Mouse (Mus musculus): ENCODE measurements around the gene Etfrf1.

Etfrf1 gene

GRCm38 (mm10) chr6:145210816-145211338 is at the start of gene Etfrf1, which contains the start of gene Casc1:
TSS of gene Etfrf1 (plus strand) at chr6:145211134.
TSS of gene Casc1 (minus strand) at chr6:145211005.
- in situ Hi-C loops (cut with MboI) = loop anchor here (10.0 kb wide), 1 partner anchor 134 kb away; no protein-coding TSS in a partner anchor

- in situ Hi-C loops (cut with MboI) = no loop called here
Measured at GRCm38 (mm10) chr6:145171892-145172606, 38.9 kb upstream of the Etfrf1 start.

DNA sequence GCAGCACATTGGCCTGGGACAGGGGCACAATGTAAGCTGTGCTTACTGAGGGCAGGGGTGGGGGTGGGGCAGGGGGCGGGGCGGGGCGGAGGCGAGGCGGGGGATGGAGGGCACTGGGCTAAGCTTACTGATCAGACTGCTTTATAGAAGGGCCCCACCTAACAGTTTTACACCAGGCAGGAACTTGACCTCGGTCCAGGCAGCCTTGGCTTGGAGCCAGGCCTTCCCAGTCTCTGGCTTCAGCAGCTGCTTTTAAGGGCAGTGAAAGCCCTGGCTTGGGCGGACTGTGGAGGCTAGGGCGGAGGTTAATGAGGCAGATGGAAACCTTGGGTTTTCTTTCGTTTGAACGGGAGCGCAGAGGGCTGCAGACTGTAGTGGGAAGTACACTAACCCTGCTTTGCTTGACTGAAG is 37.1 kb upstream of the Etfrf1 start:
- in situ Hi-C loops (cut with MboI) = no loop called here

DNA sequence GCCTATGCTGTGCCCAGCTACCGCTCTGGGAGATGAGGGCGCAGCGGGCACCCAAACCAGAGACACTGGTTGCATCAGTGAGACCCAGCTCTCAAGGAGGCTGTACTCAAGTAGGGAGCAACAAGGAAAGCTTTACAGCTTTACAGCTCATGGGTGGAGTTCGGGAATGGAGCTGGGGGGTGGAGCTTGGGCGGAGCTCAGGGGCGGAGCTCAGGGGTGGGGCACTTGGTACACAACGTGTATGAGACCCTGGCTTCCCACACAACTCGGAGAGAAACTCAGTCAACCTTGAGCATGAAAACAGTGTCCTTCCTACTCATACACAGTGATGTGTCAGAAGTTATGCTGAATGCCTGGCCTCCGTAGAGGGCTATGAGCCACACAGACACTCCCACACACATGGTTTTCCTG is 35.4 kb upstream of the Etfrf1 start:
- in situ Hi-C loops (cut with MboI) = no loop called here

DNA sequence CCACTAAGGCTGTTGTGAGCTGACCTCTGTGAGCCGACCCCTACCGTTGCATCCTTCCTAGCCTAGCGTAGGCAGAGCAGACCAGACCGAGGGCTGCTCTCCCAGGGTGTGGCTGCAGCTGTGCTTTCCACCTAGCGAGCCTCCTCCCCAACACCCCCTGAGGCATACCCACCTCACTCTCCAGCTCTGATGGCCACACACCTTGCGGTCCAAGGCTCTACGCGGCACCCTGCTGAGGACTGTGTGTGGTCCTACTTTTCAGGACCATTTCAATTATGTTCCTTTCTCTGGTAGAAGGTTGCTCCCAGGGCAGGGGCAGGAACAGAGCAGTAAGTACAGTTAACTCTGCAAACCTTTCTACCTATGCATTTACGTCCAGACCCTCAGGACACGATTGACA is 34.5 kb upstream of the Etfrf1 start:
- in situ Hi-C loops (cut with MboI) = no loop called here

- in situ Hi-C loops (cut with MboI) = no loop called here
Measured at GRCm38 (mm10) chr6:145179665-145180064, 31.3 kb upstream of the Etfrf1 start.

DNA sequence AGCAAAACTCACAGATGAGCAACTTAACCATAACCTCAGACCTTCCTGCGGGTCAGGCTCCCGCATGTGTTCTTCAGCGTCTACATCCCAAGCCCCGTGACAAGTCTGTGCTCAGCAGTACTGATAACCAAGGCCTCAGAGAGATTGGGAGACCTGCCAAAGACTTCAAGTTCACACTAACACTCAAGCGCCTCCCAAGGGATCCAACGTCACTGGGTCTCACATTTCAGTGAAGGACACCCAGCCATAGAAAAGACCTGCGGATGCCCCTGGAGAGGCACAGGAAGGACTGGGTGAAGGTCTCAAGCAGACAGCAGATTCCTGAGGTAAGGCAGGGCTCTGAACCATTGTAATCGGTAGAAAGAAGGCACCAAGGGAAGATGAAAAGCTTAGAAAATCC is 28.9 kb upstream of the Etfrf1 start:
- in situ Hi-C loops (cut with MboI) = no loop called here

GRCm38 (mm10) chr6:145186096-145186495 is 24.8 kb upstream of the Etfrf1 start:
- in situ Hi-C loops (cut with MboI) = loop anchor here (5.0 kb wide), 1 partner anchor 99 kb away; no protein-coding TSS in a partner anchor

DNA sequence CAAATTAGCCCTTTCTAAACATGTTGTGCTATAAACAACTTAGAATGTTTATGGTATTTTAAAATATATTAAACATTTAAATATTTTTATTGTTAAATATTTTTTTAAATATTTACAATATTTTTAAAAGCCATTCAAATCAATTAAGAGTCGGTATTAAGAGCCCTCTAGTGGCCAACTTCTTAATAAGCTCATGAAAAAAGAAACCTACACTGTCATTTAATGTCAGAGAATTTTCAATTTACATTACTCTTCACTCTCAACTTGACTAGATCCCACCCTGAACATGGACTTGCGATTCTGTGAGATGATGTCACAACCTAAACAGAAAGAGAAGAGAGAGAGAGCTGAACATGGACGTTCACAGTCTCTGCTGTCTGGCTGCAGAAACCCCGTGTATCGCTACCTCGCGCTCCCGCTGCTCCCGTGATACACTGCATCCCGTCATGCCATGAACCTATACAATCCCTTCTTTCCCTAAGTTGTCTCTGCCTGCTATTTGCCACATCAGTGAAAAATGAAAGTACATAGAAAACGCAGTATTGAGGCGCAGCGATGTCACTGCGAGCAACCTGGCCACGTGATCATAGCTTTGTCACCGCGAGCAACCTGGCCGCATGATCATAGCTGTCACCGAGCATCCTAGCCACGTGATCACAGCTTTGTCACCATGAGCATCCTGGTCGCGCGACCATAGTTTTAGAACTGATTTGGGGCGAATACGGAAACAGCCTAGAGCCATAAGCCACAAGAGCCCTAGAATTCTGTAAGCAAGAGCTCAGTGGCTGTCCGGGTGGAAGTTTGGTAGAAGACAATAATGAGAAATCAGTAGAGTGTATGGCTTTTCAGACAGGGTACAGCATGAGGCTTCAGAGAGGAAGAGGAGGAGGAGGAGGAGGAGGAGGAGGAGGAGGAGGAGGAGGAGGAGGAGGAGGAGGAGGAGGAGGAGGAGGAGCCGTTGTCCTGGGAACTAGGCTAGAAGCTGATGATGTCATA is 23.5 kb upstream of the Etfrf1 start:
- in situ Hi-C loops (cut with MboI) = loop anchor here (5.0 kb wide), 1 partner anchor 100 kb away; no protein-coding TSS in a partner anchor

GRCm38 (mm10) chr6:145193038-145193437 is 17.9 kb upstream of the Etfrf1 start:
- in situ Hi-C loops (cut with MboI) = no loop called here

GRCm38 (mm10) chr6:145193446-145193845 is 17.5 kb upstream of the Etfrf1 start:
- in situ Hi-C loops (cut with MboI) = no loop called here

- in situ Hi-C loops (cut with MboI) = no loop called here
Measured at GRCm38 (mm10) chr6:145197949-145198686, 12.8 kb upstream of the Etfrf1 start.

- in situ Hi-C loops (cut with MboI) = no loop called here
Measured at GRCm38 (mm10) chr6:145202432-145203125, 8.4 kb upstream of the Etfrf1 start.

- in situ Hi-C loops (cut with MboI) = no loop called here
Measured at GRCm38 (mm10) chr6:145204440-145204839, 6.5 kb upstream of the Etfrf1 start.

GRCm38 (mm10) chr6:145205142-145205541 is 5.8 kb upstream of the Etfrf1 start:
- in situ Hi-C loops (cut with MboI) = no loop called here

DNA sequence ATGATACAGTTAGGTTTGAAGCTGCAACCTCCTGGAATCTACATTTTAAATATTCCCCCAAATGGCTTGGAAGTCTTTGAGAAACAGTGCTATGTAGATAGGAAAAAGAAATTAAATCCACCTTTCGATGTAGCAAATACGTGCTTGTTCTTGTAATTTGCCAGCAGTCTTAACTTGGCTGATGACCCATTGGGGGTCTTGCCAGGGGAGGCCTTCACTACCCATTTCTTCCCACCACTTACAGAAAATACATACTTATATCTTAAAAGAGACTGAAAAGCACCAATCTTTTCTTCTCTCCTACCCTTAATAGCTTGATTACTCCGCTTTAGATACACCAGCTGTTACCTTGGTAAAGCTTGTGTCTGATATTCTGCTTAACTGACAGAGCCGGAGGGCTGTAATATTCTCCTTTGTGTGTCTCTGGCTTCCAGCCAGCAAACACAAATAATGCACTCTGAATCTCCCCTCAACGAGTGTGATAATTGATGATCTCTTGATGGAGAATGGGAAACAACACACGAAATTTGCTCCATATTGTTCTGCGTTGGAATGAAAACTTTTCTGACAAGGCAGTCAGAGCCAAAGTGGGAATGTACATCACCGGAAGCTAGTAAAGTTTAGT is 766 bp upstream of the Etfrf1 start:
- in situ Hi-C loops (cut with MboI) = loop anchor here (10.0 kb wide), 1 partner anchor 135 kb away; no protein-coding TSS in a partner anchor

GRCm38 (mm10) chr6:145211376-145212305 is 707 bp downstream of the Etfrf1 start:
- in situ Hi-C loops (cut with MboI) = loop anchor here (10.0 kb wide), 1 partner anchor 133 kb away; no protein-coding TSS in a partner anchor

DNA sequence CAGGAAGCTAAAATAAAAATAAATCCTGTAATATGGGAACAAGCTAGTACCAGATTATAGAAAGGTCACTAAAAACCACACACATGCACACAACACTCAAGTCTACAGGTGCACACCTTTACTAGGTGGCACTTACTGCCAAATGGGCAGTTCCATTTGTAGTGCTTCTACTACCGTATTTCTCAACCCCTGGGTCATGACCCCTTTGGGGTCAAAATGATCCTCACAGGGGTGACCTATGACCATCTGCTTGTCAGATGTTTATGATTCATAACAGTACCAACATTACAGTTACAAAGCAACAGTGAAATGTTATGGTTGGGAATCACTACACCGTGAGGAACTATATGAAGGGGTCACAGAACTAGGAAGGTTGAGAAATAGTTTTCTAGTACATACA is 3.0 kb downstream of the Etfrf1 start:
- in situ Hi-C loops (cut with MboI) = loop anchor here (10.0 kb wide), 1 partner anchor 131 kb away; no protein-coding TSS in a partner anchor

DNA sequence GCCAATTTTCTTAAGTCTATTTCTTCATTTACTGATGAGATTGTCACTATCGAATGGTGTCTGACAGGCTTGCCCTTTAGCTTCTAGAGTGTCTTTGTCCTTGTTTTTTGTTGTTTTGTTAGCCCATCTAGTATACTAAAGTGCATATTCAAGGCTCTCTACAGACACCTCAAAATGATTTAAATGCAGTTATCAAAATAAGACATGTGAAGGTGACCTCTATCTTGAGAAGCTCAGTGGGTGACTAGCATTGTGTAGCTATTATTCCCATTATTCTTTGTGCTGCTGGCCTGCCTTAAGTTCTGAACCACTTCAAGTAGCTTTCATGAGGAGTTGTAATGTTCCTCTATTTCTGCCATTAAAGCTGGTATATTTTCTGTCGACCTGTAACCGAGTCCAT is 4.9 kb downstream of the Etfrf1 start:
- in situ Hi-C loops (cut with MboI) = loop anchor here (10.0 kb wide), 1 partner anchor 129 kb away; no protein-coding TSS in a partner anchor

Data from mature B cell (primary cell).